Mouse (Mus musculus) midbrain, embryonic 14.5 days (tissue): ENCODE measurements around the gene Exo5. TPM values are rescaled to one million over a fixed set of nuclear protein-coding genes. Genes with fewer than 3 reads are reported as not detected.

Experiments
- microRNA-seq: library from miRNA; unstranded; fragments of <30 nt; microRNA quantifications from one replicate; pipeline ENCODE4, GENCODE M21; 2016
- polyA plus RNA-seq: library from polyadenylated mRNA; unstranded; fragments of >200 nt; fragmentation: Nextera tagmentation; extraction: Ambion mirVana; gene quantifications from 2 replicates; pipeline ENCODE4 v1.2.1, GENCODE M21; 2014

Exo5 gene
- polyA plus RNA-seq, 1 experiment from 2014 or later = 33.5 TPM

Small RNAs within 50 kb of the gene (microRNA-seq; reads per million reads assigned to microRNA genes)
- gene Mir7015 = 0.73 reads per million

Other genes with a start within 250 kb of the Exo5 start
- 3.7 and 3.9 TPM in 2 replicates for gene Kcnq4, start 176.4 kb downstream of the Exo5 start, polyA plus RNA-seq
- 89.4 and 97.5 TPM in 2 replicates for gene Nfyc, start 93.4 kb downstream of the Exo5 start, polyA plus RNA-seq
- gene Rims3, start 70.2 kb downstream of the Exo5 start, polyA plus RNA-seq = 20.7 and 20.9 TPM in 2 replicates
- gene Zfp69, start 26.7 kb upstream of the Exo5 start, polyA plus RNA-seq = 6.4 and 6.6 TPM in 2 replicates
- 47.5 and 52.0 TPM in 2 replicates for gene Smap2, start 92.2 kb upstream of the Exo5 start, polyA plus RNA-seq
- gene Col9a2, start 114.4 kb upstream of the Exo5 start, polyA plus RNA-seq = 8.3 and 10.9 TPM in 2 replicates
- 17.0 and 21.7 TPM in 2 replicates for gene Zmpste24, start 173.2 kb upstream of the Exo5 start, polyA plus RNA-seq
- gene Tmco2, start 184.2 kb upstream of the Exo5 start, polyA plus RNA-seq = not detected in 2 replicates